Mouse (Mus musculus) lung, embryonic 15.5 days (tissue): ENCODE measurements around the gene Ccdc85b. TPM values are rescaled to one million over a fixed set of nuclear protein-coding genes. Genes with fewer than 3 reads are reported as not detected.
"Not testable (repeated sequence)": the region's sequence is repeated elsewhere in the genome, so short reads cannot be mapped to it uniquely, and the experiment has no call there.

Source experiments
- ATAC-seq: fragments of 200-750 bp; cut with Nextera tagmentation; 2 replicates; pipeline ENCODE4 v1.8.0; 2017; ENCODE audit warnings: moderate number of reproducible peaks, borderline replicate concordance; ENCODE audit not compliant: low FRiP score, low TSS enrichment; ENCODE audit errors: extremely low read depth
- H3K27ac ChIP-seq: fragments of 300-500 bp; sonication (generic); 2 replicates; pipeline ENCODE4 v1.5.1; 2015; ENCODE audit warnings: moderate library complexity, mild to moderate bottlenecking, inconsistent platforms
- H3K27me3 ChIP-seq: fragments of 300-500 bp; sonication (generic); 2 replicates; pipeline ENCODE4 v1.6.1; 2015; ENCODE audit warnings: inconsistent platforms
- H3K36me3 ChIP-seq: fragments of 300-500 bp; sonication (generic); 2 replicates; pipeline ENCODE4 v1.6.1; 2015; ENCODE audit warnings: inconsistent platforms
- H3K4me1 ChIP-seq: fragments of 300-500 bp; sonication (generic); 2 replicates; pipeline ENCODE4 v1.6.1; 2015; ENCODE audit warnings: inconsistent platforms
- H3K4me2 ChIP-seq: fragments of 300-500 bp; sonication (generic); 2 replicates; pipeline ENCODE4 v1.6.1; 2015; ENCODE audit warnings: inconsistent platforms, mild to moderate bottlenecking, moderate library complexity
- H3K4me3 ChIP-seq: fragments of 300-500 bp; sonication (generic); 2 replicates; pipeline ENCODE4 v1.5.1; 2015; ENCODE audit warnings: mild to moderate bottlenecking, inconsistent platforms
- H3K9ac ChIP-seq: fragments of 300-500 bp; sonication (generic); 2 replicates; pipeline ENCODE4 v1.6.1; 2015; ENCODE audit warnings: inconsistent platforms
- H3K9me3 ChIP-seq: fragments of 300-500 bp; sonication (generic); 2 replicates; pipeline ENCODE4 v1.6.1; 2016; ENCODE audit warnings: inconsistent platforms
- WGBS: fragments of 180-500 bp; shearing (Covaris S2); methylation state at CpG from one replicate; pipeline ENCODE4 v1.1.7; 2015; 5-methylcytosine and 5-hydroxymethylcytosine counted together
- polyA plus RNA-seq: library from polyadenylated mRNA; unstranded; fragments of >200 nt; fragmentation: Nextera tagmentation; extraction: Ambion mirVana; gene quantifications from 2 replicates; pipeline ENCODE4 v1.2.1, GENCODE M21; 2015

The Ccdc85b gene
- 12.1 and 12.4 TPM in 2 replicates for polyA plus RNA-seq

GRCm38 (mm10) chr19:5457746-5458442, at the start of gene Ccdc85b:
Gene Ccdc85b (minus strand): TSS chr19:5457894.
- ATAC-seq, result no peak
- no peaks in the 10 kb centered on the region for H3K9me3 ChIP-seq
- peak within 1 kb of the TSS; percentile 92 for H3K27ac ChIP-seq
- peaks cover 45% of the 10 kb centered on the region for H3K4me1 ChIP-seq
- peak within 1 kb of the TSS; percentile 79 for H3K9ac ChIP-seq
- peaks cover 18% of the 10 kb centered on the region; the same call in 1 of the 2 replicates for H3K36me3 ChIP-seq
- no peaks in the 10 kb centered on the region for H3K27me3 ChIP-seq
- peak within 1 kb of the TSS; percentile 71 for H3K4me3 ChIP-seq
- 10% methylated on average over 14 of the region's 14 CpGs for WGBS
- H3K4me2 ChIP-seq, result peak within 1 kb of the TSS; percentile 82

DNA sequence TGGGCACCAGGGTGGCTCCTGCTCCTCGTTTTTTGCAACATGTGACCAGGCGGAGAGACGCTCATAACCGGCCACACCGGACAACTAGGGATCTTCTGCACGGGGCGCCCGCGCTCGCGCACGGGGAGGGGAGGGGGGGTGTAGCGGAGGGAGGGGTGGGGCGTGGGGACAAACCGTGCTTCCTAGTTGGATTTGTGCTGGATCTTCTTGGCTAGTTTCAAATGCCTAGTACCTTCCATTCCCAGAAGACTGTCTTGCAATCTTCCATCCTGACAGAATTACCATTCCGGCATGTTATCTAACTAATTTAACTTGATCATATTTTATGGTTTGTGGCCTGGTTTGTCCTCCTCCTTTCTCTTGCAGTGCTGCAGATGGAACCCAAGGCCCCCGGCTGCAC, 46.0 kb upstream of the Ccdc85b start, which contains the start of gene 1700020D05Rik:
Gene 1700020D05Rik (minus strand): TSS at position 101 of the 400 bp plus-strand sequence.
- WGBS, result 45% methylated on average over 16 of the region's 17 CpGs
- no peak within 1 kb of the TSS for H3K27ac ChIP-seq
- no peaks in the 10 kb centered on the region for H3K4me1 ChIP-seq
- no peak within 1 kb of the TSS for H3K4me3 ChIP-seq
- H3K36me3 ChIP-seq, result no peaks in the 10 kb centered on the region
- no peaks in the 10 kb centered on the region for H3K27me3 ChIP-seq
- no peaks in the 10 kb centered on the region for H3K9me3 ChIP-seq
- H3K4me2 ChIP-seq, result no peak within 1 kb of the TSS
- no peak within 1 kb of the TSS for H3K9ac ChIP-seq
- no peak for ATAC-seq

DNA sequence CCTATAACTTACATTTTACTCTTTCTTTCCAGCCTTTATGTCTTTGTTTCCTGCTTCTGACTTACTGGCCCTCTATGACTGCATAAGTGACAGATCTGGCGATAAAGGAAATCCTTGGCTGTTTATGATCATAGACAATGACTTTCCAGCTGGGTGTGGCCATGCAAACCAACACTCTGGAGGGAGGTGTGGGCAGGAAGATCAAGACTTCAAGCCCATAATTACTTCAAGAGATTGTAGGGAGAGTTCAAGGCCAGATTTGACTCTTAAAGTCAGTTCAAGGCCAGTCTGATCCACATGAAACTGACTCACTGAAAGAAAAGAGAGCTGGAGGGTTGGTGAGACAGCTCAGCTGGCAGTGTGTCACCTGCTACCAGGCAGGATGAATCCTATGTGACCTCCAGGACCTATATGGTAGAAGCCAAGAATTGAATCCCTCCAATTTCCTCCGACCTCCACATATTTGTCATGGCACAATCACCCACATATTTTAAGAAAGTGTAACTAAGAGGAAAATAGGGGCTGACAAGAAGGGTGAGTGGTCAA, 42.7 kb upstream of the Ccdc85b start:
- no peak overlapping the region for H3K27ac ChIP-seq
- H3K36me3 ChIP-seq, result peaks cover 20% of the 10 kb centered on the region
- WGBS, result 78% methylated on average over 2 of the region's 2 CpGs
- no peak overlapping the region for H3K4me3 ChIP-seq
- no peak for ATAC-seq
- no peak overlapping the region for H3K9ac ChIP-seq
- no peak overlapping the region for H3K4me2 ChIP-seq
- no peaks in the 10 kb centered on the region for H3K27me3 ChIP-seq
- H3K4me1 ChIP-seq, result no peaks in the 10 kb centered on the region
- H3K9me3 ChIP-seq, result no peaks in the 10 kb centered on the region

GRCm38 (mm10) chr19:5496052-5496370, 38.3 kb upstream of the Ccdc85b start:
- ATAC-seq, result no peak
- Histone ChIP-seq H3K4me1 (peaks cover 12% of the 10 kb centered on the region), H3K9ac (no peak overlapping the region), H3K36me3 (peaks cover 55% of the 10 kb centered on the region), H3K9me3 (no peaks in the 10 kb centered on the region), H3K27me3 (no peaks in the 10 kb centered on the region), H3K27ac (no peak overlapping the region), H3K4me2 (no peak overlapping the region), H3K4me3 (no peak overlapping the region)
- WGBS, result 82% methylated on average over 16 of the region's 16 CpGs

GRCm38 (mm10) chr19:5495353-5496051, 37.8 kb upstream of the Ccdc85b start:
- peaks cover 55% of the 10 kb centered on the region for H3K36me3 ChIP-seq
- H3K4me1 ChIP-seq, result peaks cover 12% of the 10 kb centered on the region
- H3K4me2 ChIP-seq, result no peak overlapping the region
- no peak overlapping the region for H3K9ac ChIP-seq
- no peak for ATAC-seq
- H3K27ac ChIP-seq, result no peak overlapping the region
- no peaks in the 10 kb centered on the region for H3K27me3 ChIP-seq
- no peaks in the 10 kb centered on the region for H3K9me3 ChIP-seq
- H3K4me3 ChIP-seq, result no peak overlapping the region
- WGBS, result 70% methylated on average over 12 of the region's 12 CpGs

GRCm38 (mm10) chr19:5494314-5494713, 36.6 kb upstream of the Ccdc85b start:
- H3K4me1 ChIP-seq, result peaks cover 19% of the 10 kb centered on the region
- WGBS, result 81% methylated on average over 3 of the region's 3 CpGs
- no peaks in the 10 kb centered on the region for H3K27me3 ChIP-seq
- ATAC-seq, result no peak
- no peak overlapping the region for H3K4me3 ChIP-seq
- H3K27ac ChIP-seq, result no peak overlapping the region
- H3K9ac ChIP-seq, result no peak overlapping the region
- no peaks in the 10 kb centered on the region for H3K9me3 ChIP-seq
- peaks cover 55% of the 10 kb centered on the region for H3K36me3 ChIP-seq
- H3K4me2 ChIP-seq, result no peak overlapping the region

DNA sequence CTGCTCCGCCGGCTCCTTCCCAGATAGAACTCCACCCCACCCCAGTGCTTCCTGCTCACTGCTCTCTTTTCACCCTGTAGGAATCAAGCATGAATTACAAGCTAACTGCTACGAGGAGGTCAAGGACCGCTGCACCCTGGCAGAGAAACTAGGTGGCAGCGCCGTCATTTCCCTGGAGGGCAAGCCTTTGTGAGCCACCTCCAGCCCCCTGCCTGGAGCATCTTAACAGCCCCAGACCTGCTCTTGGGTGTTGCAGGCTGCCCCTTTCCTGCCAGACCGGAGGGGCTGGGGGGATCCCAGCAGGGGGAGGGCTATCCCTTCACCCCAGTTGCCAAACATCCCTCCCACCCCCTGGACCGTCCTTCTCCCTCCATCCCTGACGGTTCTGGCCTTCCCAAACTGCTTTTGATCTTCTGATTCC, 35.6 kb upstream of the Ccdc85b start:
- Histone ChIP-seq H3K4me1 (peaks cover 26% of the 10 kb centered on the region), H3K36me3 (peaks cover 55% of the 10 kb centered on the region)
- H3K4me3 ChIP-seq, H3K9ac ChIP-seq, H3K9me3 ChIP-seq, H3K27me3 ChIP-seq, ATAC-seq, H3K4me2 ChIP-seq, H3K27ac ChIP-seq: not testable (repeated sequence)
- WGBS, result 63% methylated on average over 9 of the region's 9 CpGs

DNA sequence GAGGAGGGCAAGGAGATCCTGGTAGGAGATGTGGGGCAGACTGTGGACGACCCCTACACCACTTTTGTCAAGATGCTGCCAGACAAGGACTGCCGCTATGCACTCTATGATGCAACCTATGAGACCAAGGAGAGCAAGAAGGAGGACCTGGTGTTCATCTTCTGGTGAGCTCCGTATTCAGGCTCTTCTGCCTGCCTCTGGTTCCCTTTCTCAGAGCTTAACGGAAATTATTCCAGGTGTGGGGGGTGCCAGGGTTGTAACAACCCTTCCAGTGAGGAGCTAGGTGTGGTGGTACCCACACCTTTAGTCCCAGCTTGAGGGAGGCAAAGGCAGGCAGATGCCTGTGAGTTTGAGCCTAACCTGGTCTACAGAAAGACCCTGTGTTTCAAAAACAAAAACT, 34.9 kb upstream of the Ccdc85b start:
- Histone ChIP-seq H3K36me3 (peaks cover 55% of the 10 kb centered on the region), H3K27me3 (no peaks in the 10 kb centered on the region), H3K4me1 (peaks cover 27% of the 10 kb centered on the region), H3K27ac (no peak overlapping the region), H3K9me3 (no peaks in the 10 kb centered on the region), H3K9ac (no peak overlapping the region), H3K4me3 (no peak overlapping the region), H3K4me2 (0 out of 2 replicates have a peak overlapping the region, but pooled peaks have one; percentile 88)
- 77% methylated on average over 4 of the region's 4 CpGs for WGBS
- no peak for ATAC-seq

DNA sequence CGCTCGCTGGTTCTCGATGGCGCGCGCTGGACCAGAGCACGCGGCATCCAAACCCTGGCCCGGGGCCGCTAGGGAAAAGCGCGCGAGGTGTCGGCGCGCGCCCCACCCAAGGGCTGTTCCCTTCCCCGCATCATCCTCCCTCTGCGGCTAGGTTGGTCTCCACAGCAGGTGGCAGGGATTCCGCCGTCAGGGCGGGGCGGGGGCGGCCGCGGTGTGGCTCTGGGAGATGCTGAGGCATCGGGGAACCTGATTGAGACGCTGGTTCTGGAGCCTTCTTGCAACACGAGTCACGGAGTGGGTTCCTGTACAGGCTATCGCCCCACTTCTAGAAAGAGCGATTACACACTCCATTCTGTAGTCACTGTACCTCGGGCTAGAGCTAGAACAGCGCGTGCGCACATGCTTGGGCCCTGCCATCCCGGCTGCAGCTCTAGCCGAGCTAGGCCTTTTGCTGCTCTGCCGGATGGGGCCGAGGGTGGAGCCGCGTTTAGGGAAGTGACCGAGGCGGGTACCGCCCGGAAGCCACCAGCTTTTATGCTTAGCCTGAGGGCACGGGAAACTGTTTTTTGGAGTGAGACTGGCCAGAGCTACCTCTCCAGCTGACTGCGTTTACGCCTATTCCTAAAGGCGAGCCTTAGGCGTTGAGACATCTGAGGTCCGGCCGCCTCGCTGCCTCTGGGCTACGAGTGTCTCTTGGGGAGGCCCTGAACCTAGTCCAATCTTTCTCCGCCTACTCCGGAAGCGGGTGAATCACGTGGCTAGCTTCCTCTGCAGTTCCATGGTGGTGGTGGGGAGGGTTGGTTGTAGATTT, 33.4 kb upstream of the Ccdc85b start:
- peak overlapping the region; percentile 88 for H3K4me3 ChIP-seq
- peaks cover 42% of the 10 kb centered on the region for H3K4me1 ChIP-seq
- H3K27me3 ChIP-seq, result no peaks in the 10 kb centered on the region
- peak overlapping the region; percentile 98 for H3K27ac ChIP-seq
- H3K4me2 ChIP-seq, result peak overlapping the region; percentile 88
- 1% methylated on average over 56 of the region's 59 CpGs for WGBS
- no peaks in the 10 kb centered on the region for H3K9me3 ChIP-seq
- H3K36me3 ChIP-seq, result peaks cover 42% of the 10 kb centered on the region
- ATAC-seq, result peak; percentile 8; the same call in 1 of the 2 replicates
- H3K9ac ChIP-seq, result peak overlapping the region; percentile 87

DNA sequence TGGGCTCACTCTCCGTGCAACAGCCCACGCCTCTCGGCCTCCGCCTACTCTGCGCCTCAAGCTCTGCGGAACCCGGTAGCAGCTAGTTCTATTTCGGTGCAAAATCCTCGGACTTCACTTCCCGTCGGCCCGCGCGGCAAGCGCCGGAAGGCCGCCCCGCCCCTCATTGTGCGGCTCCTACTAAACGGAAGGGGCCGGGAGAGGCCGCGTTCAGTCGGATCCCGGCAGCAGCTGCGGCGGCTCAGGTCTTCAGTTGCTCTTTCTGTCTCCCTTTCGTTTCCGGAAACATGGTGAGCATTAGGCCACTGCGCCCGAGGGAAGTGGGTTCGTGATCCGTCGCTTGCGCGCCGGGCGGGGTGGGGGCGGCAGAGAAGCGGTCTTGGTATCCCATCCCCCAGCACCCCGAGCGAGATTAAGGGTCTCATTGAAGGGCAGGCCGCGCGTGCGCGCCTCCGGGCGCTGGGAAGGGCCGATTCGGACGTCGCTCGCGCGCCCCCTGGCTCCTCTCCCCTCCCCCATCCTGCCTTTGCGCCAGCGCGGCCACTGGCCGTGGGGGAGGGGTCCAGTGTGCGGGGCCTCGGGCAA, 32.7 kb upstream of the Ccdc85b start, which contains the start of gene Cfl1:
Gene Cfl1 (plus strand): TSS at position 143 of the 585 bp plus-strand sequence.
- peak within 1 kb of the TSS; percentile 87 for H3K9ac ChIP-seq
- H3K4me1 ChIP-seq, result peaks cover 49% of the 10 kb centered on the region
- under 1% methylated on average over 56 of the region's 62 CpGs for WGBS
- H3K4me2 ChIP-seq, result peak within 1 kb of the TSS; percentile 88
- no peaks in the 10 kb centered on the region for H3K9me3 ChIP-seq
- H3K4me3 ChIP-seq, result peak within 1 kb of the TSS; percentile 88
- peak within 1 kb of the TSS; percentile 98 for H3K27ac ChIP-seq
- ATAC-seq, result peak; percentile 59
- no peaks in the 10 kb centered on the region for H3K27me3 ChIP-seq
- H3K36me3 ChIP-seq, result peaks cover 38% of the 10 kb centered on the region

GRCm38 (mm10) chr19:5489721-5490120, 32.0 kb upstream of the Ccdc85b start:
- Histone ChIP-seq H3K9ac (0 out of 2 replicates have a peak overlapping the region, but pooled peaks have one; percentile 10), H3K4me1 (peaks cover 56% of the 10 kb centered on the region), H3K27ac (peak overlapping the region; percentile 98), H3K4me2 (peak overlapping the region; percentile 88), H3K4me3 (peak overlapping the region; percentile 88), H3K36me3 (peaks cover 31% of the 10 kb centered on the region)
- not testable (repeated sequence) for ATAC-seq, H3K27me3 ChIP-seq, H3K9me3 ChIP-seq
- whole genome bisulfite sequencing, result 35% methylated on average over 10 of the region's 10 CpGs
